Mouse (Mus musculus) left cerebral cortex, postnatal 36 days (tissue): Measurements from ENCODE around the gene Cox6a2. TPM values are rescaled to one million over a fixed set of nuclear protein-coding genes. Genes with fewer than 3 reads are reported as not detected.

Experiments used
- DNase-seq, 2 experiments: peaks; one replicate each; pipeline ENCODE4 v3.0.0; 2021 to 2022; ENCODE audit warnings: low spot score in 2 of 2, mixed read lengths in 1 of 2
- intact Hi-C: fragments of 180-260 bp; cut with DNase I; formaldehyde crosslinking; loops from one replicate; pipeline ENCODE4 v1.15.1; 2025
- total RNA-seq, 2 experiments: library from RNA; stranded (reverse); gene quantifications; 2 replicates each; pipeline ENCODE4 v1.2.3; 2021

Gene Cox6a2
- total RNA-seq, 2 experiments from 2014 or later = 7.4 to 8.7 TPM

DNA sequence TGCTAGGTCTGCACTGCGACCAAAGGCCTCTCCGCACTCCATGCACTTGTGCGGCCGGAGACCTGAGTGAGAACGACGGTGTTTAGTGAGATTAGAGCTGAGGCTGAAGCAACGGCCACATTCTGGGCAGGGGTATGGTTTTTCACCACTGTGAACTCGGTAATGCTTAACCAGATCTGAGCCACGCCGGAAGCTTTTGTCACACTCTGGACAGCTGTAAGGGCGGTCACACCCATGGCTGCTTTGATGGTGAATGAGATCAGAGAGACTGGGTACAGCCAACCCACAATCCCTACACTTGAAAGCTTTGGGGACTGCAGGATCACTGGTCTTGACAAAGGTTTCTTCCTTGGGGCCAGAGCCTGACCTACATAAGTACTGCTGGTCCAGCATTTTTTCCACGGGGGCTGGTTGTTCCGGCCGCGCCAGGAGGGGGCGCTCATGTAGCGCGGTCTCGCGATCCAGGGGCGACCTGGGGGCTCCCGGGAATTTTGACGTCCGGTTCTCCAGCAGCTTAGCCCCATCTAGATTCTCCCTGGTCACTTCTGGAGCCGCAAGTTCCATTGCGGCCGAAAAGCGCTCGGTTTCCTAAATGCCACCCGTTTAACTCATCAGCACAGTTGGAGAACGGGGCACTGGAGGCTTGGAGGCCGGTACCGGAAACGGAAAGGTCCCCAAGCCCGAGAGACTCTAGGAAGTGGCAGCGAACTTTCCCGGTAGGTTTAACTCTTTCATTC is 30.8 kb upstream of the Cox6a2 start, which contains the start of gene Armc5:
TSS of gene Armc5 (plus strand) at position 487 of the 737 bp plus-strand sequence.
- intact Hi-C loops = loop anchor here (2.0 to 10.0 kb wide), 3 partner anchors 228 to 470 kb away; partner anchors contain the start of gene Tial1
- DNase-seq = peak; percentile 83 to 84

DNA sequence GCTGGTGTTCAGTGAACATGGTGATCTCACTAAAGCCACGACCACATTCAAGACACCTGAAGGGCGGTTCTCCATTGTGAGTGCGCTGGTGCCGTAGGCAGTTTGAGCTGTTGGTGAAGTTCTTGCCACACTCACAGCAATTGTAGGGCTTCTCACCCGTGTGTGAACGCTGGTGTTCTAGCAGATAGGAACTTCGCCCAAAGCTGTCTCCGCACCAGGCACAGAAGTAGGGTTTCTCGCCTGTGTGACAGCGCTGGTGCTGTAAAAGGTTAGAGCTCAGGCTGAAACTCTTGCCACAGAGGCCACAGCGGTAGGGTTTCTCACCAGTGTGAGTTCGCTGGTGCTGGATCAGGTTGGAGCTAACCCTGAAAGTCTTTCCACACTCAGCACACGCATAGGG is 30.2 kb upstream of the Cox6a2 start:
- no peak for DNase-seq
- intact Hi-C loops = loop anchor here (2.0 to 10.0 kb wide), 3 partner anchors 228 to 471 kb away; partner anchors contain the start of gene Tial1

DNA sequence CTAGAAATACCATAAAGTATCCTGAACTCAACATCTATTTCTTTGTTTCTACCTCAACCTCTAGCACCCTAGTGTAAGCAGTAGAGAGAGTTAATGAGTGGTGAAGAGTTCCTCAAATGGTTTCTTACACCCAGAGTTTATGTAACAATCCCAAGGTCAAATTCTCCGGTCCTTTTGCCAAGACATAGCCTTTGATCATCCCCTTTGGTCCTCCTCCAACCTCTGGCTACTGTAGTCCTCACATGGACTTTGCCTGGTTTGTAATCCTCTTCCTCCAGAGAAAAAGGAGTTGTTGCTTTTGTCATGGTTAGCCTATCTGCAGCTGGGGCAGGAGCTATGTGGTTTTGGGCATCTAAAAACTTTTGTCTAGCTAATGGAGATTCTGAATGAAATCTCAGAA is 29.3 kb upstream of the Cox6a2 start:
- no peak for DNase-seq
- intact Hi-C loops = loop anchor here (5.0 to 10.0 kb wide), 2 partner anchors 229 to 472 kb away; partner anchors contain the start of gene Tial1

DNA sequence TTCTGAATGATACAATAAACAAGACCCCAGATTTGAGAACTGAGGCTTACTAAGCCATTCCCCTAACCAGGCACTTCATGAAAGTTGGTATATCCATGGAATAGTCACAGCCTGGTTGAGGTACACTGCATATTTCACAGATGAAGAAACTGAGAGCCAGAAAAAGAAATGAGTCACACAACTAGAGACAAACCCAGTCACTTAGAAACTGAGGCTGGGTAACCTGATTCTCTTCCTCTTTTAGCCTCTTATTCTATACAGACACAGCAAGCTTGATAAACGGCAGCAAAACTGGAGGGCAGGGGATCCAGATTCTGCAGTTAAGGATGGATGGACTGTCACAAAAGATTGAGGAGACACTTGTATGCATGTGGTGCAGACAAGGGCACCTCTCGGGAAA is 28.6 kb upstream of the Cox6a2 start:
- DNase-seq = no peak
- intact Hi-C loops = loop anchor here (5.0 to 10.0 kb wide), 2 partner anchors 230 to 473 kb away; partner anchors contain the start of gene Tial1

DNA sequence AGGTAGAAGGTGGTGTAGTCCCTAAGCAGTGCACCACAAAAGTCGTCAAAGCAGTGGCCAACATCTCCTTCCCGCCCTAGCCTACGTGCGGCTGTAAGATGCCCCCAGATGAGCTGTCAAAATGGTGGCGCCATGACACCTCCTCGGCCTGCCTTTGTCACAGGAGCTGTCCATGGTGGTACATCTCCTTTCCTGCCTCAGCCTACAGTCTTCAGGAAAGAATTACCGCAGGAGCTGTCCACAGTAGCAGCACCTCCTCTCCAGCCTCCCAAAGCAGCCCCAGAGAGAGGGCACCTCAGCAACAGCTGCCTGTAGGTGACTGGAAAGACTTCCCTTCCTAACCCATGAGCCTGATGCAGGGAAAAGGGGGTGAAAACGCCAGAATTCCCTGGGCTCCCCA is 25.6 kb upstream of the Cox6a2 start:
- intact Hi-C loops = loop anchor here (10.0 kb wide), 1 partner anchor 233 kb away; the partner anchor contains the start of gene Tial1
- no peak for DNase-seq

DNA sequence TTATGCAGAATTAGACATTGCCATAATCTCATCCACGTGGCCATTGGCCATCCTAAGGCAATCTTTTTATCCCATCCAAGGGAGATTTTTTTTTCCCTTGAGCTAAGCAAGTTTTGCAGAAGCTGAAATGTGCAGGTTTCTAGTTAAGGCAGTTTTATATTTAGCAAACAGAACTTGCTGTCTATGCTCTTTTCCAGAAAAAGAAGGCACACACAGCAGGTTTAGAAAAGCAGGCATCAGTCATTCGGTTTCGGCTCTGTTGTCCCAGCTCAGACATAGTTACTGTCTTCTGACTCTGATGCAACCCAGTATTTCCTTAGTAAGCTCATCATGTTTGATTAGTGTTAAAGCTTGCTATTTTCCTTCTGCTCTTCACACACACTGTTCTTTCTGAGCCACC is 14.7 kb upstream of the Cox6a2 start:
- no peak for DNase-seq
- intact Hi-C loops = no loop called here

GRCm38 (mm10) chr7:128219952-128220351 is 13.8 kb upstream of the Cox6a2 start:
- intact Hi-C loops = no loop called here

DNA sequence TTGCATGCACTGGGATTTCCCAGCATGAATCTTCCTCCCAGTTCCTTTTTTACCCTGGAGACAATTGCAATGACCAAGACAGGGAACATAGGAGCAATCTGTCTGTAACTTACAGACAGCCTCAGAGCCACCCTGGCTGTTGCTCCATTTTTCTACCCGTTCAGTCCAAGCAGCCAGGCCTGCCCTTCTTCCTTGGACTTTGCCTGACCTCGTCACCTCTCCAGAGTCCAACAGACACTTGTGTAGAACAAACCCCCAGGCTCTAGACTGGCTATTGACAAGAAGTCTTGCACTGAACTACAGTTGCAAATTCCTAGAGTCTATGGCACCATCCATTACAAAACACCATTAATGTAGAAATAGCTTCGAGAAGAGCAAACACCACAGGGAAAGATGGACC is 3.6 kb upstream of the Cox6a2 start:
- no peak for DNase-seq

More at GRCm38 (mm10) chr7:128219952-128220351, 13.8 kb upstream of the Cox6a2 start:
- DNase-seq = no peak

DNA sequence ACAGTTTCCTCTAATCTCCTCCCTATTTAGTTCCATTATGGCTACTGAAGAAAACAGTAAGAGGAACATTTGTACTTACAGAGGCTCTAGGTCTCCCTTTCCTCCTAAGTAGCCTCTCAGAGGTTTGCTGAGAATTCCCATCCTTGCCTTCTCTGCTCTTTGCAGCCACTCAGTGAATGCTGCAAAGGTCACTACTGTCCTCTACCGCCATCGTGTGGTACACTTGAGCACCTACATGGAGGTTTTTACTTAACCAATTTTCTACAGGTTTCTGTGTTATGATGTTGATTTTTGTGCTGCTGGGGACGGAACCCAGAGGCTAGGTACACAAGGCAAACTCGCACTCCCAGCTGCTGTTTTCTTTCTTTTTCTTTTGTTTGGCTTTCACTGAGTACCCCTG is 2.0 kb upstream of the Cox6a2 start:
- DNase-seq = peak; percentile 16 to 60
- intact Hi-C loops = loop anchor here (2.0 to 5.0 kb wide), 2 partner anchors 109 to 221 kb away; no protein-coding TSS in a partner anchor

More for the DNA sequence above, 3.6 kb upstream of the Cox6a2 start:
- intact Hi-C loops = loop anchor here (2.0 to 5.0 kb wide), 2 partner anchors 111 to 223 kb away; no protein-coding TSS in a partner anchor

GRCm38 (mm10) chr7:128205695-128206094 is 492 bp downstream of the Cox6a2 start:
- intact Hi-C loops = loop anchor here (5.0 kb wide), 1 partner anchor 218 kb away; no protein-coding TSS in a partner anchor

GRCm38 (mm10) chr7:128204179-128204578 is 2.0 kb downstream of the Cox6a2 start:
- intact Hi-C loops = no loop called here
- no peak for DNase-seq

More at GRCm38 (mm10) chr7:128205695-128206094, 492 bp downstream of the Cox6a2 start:
- DNase-seq = no peak

- no peak for DNase-seq
- intact Hi-C loops = no loop called here
Measured at GRCm38 (mm10) chr7:128203071-128203470, 3.1 kb downstream of the Cox6a2 start.

GRCm38 (mm10) chr7:128201607-128202006 is 4.6 kb downstream of the Cox6a2 start:
- DNase-seq = no peak
- intact Hi-C loops = no loop called here

DNA sequence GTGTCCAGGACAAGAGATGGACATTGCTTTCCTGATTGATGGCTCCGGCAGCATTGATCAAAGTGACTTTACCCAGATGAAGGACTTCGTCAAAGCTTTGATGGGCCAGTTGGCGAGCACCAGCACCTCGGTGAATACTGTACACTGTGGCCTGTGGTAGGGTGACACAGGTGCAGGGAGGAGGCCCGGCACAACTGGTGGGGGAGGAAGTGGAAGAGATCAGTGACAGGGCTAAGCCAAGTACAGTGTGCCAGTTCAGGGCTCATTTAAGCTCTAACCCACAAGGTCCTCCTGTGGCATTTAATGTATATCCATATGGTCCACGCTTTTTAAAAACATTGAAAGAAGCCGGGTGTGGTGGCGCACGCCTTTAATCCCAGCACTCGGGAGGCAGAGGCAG is 24.5 kb downstream of the Cox6a2 start:
- no peak for DNase-seq
- intact Hi-C loops = no loop called here

DNA sequence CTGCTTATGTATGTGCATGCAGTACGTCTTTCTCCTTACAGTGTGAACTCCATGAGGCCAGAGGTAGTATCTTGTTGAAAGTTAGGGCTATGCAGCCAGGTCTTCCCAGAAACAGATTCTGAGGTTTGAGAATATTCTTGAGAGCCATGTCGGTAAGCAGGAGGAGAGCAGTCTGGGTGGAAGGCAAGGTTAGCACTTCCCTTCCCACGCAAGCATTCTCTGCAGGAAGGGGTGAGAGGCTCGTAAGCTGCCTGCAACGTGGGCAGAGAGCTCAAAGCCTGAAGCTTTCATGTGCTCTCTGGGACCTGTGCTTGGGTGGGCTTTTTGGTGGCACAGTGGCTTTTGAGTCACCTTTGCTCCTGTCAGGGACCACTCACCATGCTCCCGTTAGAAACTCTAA is 25.6 kb downstream of the Cox6a2 start:
- intact Hi-C loops = no loop called here

DNA sequence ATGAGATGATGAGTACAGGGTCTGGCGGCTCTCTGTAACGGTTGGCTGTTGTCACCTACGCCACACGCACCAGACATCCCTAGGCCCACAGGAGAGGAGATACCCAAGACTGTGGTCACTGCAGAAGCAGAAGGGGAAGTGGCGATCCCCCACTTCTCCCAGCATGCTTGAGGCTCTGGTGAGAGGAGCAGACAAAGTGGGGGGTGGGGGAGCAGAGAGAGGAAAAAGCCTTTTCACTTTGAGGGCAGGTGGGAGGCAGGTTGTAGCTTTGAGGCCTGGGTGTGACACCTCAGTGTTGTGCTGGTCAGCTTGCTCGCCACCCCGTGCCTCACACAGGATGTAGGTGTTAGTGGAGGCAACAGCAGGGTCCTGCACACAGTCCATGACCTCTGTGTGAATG is 26.1 kb downstream of the Cox6a2 start:
- no peak for DNase-seq
- intact Hi-C loops = no loop called here

More for the DNA sequence above, 25.6 kb downstream of the Cox6a2 start:
- DNase-seq = no peak

GRCm38 (mm10) chr7:128178385-128178784 is 27.8 kb downstream of the Cox6a2 start:
- DNase-seq = peak; percentile 51 to 80
- intact Hi-C loops = no loop called here

GRCm38 (mm10) chr7:128169996-128170395 is 36.2 kb downstream of the Cox6a2 start:
- DNase-seq = no peak

DNA sequence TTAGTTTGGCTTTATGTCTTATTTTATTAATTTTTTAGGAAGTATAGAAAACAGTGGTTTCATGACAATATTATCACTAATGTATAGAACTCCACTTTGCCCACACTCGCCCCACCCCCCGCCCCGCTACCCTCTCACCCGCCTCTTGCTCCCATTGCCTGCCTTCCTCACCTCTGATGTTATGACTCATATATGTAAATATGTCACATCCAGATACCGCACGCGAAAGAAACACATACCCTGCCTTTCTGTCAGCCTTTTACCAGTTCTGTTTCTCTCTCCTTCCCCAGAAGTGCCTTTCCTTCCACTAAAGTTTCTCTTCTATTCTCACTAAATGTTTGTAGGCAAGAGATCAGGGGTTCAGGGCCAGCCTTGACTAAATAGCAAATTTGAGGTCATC is 39.8 kb downstream of the Cox6a2 start:
- DNase-seq = no peak
- intact Hi-C loops = no loop called here

More at GRCm38 (mm10) chr7:128169996-128170395, 36.2 kb downstream of the Cox6a2 start:
- intact Hi-C loops = no loop called here

GRCm38 (mm10) chr7:128164001-128164400 is 42.2 kb downstream of the Cox6a2 start:
- intact Hi-C loops = no loop called here
- DNase-seq = no peak
